Mouse (Mus musculus): ENCODE results near the gene Tmem169.
A peak's percentile ranks its signal among the peaks of the same experiment; 100 is the strongest.
"Not testable (repeated sequence)": the region's sequence is repeated elsewhere in the genome, so short reads cannot be mapped to it uniquely, and the experiment has no call there.

Gene Tmem169

DNA sequence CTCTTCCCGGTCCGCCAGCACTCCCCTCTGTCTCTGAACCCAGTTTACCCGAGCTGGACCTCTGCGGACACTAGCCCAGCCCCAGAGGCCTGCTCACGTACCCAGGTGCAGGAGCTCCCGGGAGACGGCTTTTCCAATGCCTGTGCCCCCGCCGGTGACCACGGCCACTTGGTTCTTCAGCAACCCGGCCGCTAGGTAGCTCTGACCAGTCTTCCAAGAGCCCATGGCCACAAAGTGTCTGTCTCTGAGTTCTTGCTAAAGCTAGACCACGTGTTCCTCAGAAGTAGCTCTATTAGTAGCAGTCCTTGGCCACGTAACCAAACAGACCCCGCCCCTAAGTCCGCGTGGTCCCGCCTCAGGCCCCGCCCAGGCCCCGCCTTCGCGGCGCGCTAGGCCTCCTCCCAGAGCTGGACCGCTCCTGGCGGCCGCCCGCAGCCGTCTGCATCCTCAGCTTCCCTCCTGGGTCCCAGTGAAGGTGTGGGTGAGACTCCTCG is at the start of gene Tmem169, which contains the start of gene Pecr:
TSS of gene Tmem169 (plus strand) at position 378 of the 494 bp plus-strand sequence.
TSS of gene Pecr (minus strand) at position 323 of the 494 bp plus-strand sequence.
- peak; percentile 50 to 62 for DNase-seq (ENCODE audit: low read depth in 2 of 2, low spot score in 2 of 2)

DNA sequence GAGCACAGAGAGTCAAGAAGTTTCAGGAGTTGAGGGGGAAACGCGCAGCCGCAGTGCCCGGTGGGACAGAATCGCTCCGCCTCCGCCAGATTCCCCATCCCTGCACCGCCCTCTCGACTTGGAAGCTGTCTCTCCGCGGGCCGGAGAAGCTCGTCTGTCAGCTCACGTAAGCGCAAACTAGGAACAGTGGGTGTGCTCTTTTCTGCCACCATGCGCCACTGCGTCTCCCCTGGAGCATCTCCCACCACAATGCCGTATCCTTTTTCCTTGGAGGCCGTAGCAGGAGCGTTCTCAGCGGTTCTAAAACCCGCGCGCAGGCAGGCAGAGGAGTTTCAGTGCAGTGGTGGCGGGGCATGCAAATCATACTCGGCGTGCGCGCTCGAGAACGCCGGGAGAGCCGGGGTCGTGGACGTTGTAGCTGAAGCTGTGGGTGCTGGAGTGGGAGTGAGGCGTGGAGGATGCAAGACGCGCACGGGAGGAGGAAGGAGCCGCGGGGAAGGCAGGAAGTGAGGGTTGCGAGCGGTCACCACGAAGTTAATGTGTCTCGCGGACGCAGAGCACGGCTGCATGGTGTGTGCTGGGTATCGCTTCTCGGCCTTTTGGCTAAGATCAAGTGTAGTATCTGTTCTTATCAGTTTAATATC is 47.7 kb upstream of the Tmem169 start:
- DNase-seq (ENCODE audit: low read depth in 2 of 2, low spot score in 2 of 2), result peak; percentile 23 to 24

DNA sequence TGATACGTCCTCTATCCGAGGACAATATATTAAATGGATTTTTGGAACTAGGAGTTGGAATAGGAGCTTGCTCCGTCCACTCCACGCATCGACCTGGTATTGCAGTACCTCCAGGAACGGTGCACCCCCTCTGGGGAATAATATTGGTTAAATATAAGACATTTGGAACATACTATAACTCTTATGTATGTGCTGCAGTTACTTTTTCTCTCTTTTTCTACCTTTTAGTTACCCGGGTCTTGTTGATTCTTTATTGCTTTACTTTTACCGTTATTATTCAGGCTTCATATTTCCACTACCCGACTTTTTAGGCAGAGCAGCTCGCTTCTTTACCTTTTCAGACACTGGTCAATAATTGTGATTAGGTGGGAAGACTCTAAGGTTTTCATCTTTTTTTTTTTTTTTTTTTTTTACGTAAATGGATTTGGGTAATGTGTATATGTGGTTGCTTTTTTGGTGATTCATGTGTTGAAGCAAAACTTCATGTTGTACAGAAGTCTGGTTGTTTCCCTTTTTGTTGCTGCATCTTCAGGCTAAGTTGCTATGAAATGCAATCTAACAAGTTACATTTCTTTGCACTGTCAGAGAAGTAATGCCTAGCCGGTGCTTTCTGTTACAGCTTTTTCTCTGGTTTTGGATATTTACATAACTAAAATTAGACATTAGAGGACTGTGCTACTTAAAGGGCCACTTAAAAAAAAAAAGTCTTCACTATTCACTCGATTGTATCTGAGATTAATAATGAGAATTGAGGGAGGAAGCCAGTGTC is 47.0 kb upstream of the Tmem169 start:
- DNase-seq (ENCODE audit: low read depth in 2 of 2, low spot score in 2 of 2), result peak in 1 of 2 experiments; percentile 18

DNA sequence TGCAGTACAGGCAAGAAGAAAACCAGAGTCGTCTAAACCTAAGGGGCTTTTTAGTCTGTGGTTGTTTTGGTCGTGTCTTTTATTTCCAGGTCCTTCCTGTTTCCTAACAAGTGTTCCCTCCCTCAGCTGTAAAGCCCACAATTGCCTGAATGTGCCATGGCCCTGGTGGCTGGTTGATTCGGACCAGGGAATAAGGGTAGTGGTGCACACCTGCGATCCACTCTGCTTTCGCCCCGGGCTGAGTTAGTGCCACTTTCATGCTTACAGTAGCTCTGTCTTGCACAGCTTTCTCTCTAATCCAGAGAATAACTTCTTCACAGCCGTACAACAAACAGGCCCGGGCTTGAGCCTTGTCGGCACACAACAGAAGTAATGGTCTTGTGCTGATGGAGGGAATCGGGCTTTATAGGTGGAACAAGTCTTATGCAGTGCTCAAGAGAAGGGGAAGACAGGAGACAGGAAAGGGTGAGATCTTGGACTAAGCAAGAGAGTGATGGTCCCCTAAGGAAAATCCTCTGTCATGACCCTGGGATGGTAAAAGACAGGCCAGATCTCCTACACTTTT is 46.1 kb upstream of the Tmem169 start:
- DNase-seq (ENCODE audit: low read depth in 2 of 2, low spot score in 2 of 2), result no peak

DNA sequence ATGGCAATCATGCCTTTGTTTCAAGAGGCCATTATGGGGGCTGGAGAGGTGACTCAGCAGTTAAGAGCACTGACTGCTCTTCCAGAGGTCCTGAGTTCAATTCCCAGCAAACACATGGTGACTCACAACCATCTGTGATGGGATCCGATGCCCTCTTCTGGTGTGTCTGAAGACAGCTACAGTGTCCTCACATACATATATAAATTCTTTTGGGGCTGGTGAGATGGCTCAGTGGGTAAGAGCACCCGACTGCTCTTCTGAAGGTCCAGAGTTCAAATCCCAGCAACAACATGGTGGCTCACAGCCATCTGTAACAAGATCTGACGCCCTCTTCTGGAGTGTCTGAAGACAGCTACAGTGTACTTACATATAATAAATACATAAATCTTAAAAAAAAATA is 45.1 kb upstream of the Tmem169 start:
- not testable (repeated sequence) for DNase-seq (ENCODE audit: low read depth in 2 of 2, low spot score in 2 of 2)

DNA sequence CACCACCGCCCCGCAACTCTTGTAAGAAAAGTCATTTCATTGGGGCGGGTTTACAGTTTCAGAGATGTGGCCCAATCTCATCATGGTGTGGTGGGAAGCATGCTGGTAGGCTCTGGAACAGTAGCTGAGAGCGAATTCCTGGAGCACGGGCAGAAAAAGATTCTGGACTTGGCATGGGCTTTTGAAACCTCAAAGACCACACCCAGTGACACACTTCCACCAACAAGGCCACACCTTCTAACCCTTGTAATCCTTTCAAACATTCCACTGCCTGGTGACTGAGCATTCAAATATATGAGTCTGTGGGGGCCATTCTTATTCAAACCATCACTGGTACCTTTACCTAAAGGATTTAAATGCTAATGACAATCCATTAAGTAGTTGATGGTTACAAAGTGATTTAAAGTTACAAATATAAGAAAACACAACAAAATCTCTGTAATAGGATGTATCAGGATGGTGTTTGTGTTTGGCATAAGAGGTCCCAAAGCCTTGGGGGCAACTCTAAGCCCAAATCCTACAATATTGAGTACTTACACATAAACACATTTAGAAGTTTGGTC is 41.5 kb upstream of the Tmem169 start:
- no peak for DNase-seq (ENCODE audit: low read depth in 2 of 2, low spot score in 2 of 2)

DNA sequence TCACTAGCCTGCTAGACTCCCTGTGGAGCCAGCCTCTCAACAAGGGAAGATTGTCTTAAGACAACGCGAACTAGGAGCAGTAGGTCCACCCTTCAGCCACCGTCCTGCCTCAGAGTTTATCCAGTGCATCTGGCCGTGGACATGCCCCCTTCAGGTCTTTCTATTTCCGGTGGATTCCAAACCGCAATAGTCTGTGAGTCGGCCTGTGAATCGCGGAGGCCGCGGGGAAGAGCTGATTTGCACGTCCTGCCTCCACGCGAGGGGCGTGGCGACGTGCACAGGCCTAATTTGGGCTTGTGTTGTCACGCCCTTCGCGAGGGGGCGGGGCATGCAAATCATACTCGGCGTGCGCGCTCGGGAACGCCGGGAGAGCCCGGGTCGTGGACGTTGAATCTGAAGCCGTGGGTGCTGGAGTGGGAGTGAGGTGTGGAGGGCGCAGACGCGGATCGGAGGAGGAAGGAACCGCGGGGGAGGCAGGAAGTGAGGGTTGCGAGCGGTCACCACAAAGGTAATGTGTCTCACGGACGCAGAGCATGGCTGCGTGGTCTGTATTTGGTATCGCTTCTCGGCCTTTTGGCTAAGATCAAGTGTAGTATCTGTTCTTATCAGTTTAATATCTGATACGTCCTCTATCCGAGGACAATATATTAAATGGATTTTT is 40.4 kb upstream of the Tmem169 start:
- DNase-seq (ENCODE audit: low read depth in 2 of 2, low spot score in 2 of 2), result peak; percentile 90 to 91

DNA sequence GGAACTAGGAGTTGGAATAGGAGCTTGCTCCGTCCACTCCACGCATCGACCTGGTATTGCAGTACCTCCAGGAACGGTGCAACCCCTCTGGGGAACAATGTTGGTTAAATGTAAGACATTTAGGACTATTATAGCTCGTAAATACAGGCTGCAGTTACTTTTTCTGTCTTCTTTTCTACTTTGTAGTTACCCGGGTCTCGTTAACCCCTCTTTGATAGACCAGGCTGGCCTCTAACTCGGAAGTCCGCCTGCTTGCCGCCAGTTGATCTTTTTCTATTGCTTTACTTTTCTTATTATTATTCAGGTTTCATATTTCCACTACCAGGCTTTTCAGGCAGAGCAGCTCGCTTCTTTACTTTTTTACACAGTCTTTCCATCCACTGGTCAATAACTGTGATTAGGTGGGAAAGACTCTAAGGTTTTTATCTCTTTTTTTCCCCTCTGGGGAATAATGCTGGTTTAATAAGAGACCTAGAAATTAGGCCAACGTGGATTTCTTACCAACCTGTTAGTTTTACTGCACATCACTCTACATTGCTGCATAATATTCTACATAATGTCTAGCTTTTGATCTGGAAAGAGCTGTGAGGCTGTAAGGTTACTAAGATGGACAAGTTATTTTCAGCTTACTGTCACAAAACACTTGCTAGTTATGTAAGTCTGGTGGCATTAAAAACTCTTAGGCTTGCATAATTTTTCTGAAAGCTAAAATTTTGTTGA is 39.7 kb upstream of the Tmem169 start:
- peak in 1 of 2 experiments; percentile 12 for DNase-seq (ENCODE audit: low read depth in 2 of 2, low spot score in 2 of 2)

DNA sequence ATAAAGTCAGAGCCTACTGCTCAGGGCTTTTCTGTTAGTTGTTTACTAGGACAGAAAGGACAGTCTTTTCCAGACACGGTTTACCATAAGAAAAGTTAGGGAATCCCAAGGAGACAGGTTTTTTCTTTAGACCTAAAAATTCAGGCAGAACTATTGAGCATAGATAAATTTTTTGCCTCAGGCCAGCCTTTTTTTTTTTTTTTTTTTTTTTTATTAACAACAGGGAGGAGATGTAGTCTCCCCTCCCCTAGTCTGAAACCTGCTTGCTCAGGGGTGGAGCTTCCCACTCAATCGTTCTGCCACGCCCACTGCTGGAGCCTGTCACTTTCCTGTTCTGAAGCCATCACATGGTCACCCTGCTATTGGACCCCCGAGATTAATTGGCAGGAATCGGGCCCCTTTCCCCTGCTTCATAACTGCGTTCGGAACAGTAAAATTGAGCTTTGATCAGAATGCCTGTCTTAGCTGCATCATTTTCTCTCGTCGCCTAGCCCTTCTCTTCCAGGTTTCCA is 35.9 kb upstream of the Tmem169 start:
- not testable (repeated sequence) for DNase-seq (ENCODE audit: low read depth in 2 of 2, low spot score in 2 of 2)

DNA sequence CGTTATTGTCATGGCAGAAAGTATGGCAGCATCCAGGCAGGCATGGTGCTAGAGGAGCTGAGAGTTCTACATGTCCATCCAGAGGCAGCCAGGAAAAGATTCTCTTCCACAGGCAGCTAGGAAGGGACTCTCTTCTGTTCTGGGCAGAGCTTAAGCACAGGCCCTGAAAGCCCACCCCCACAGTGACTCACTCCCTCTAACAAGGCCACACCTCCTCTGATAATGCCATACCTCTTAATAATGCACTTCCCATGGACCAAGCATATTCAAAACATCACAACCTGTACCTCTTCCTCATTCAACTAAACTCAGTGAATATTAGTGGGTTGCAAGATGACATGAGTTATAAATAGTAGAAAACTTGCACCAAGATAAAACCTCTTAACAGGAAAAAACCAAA is 32.4 kb upstream of the Tmem169 start:
- DNase-seq (ENCODE audit: low read depth in 2 of 2, low spot score in 2 of 2), result no peak

DNA sequence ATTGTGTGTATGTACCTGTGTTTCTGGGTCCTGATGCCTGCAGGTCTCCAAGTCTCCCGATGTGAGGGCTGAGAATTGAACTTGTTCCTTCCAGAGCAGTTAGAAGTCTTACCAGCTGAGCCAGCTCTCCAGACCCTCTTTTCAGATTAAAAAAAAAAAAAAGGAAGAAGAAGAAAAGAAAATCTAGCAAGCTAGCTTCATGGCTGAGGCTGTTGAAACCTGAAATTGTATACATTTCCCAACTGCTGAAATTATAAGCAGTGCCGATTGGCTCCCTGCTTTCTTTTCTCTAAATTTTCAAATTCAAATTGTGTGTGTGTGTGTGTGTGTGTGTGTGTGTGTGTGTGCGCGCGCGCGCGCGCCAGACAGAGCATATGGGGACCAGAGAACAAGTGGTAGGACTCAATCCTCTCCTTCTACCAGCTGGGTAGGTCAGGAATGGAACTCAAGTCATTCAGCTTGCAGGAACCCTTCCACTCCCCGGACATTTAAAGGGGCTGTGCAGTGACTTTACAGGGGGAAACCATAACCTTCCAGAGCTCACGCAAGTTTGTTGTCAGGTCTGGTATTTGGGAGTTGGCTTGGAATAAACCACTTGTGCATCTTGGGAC is 30.2 kb upstream of the Tmem169 start:
- DNase-seq (ENCODE audit: low read depth in 2 of 2, low spot score in 2 of 2), result no peak

DNA sequence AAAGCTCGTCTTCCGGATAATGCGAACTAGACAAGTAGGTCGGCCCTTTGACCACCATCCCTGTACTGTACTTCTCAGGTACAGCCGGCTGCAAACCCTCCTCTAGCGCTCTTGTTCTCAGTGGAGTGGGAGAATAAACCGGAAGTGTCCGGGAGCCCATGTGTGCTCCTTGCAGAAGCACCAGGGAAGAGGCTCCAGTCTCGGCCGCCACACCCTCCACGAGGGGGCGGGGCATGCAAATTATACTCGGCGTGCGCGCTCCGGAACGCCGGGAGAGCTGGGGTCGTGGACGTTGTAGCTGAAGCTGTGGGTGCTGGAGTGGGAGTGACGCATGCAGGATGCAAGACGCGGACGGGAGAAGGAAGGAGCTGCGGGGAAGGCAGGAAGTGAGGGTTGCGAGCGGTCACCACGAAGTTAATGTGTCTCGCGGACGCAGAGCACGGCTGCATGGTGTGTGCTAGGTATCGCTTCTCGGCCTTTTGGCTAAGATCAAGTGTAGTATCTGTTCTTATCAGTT is 29.6 kb upstream of the Tmem169 start:
- DNase-seq (ENCODE audit: low read depth in 2 of 2, low spot score in 2 of 2), result peak; percentile 52 to 69

DNA sequence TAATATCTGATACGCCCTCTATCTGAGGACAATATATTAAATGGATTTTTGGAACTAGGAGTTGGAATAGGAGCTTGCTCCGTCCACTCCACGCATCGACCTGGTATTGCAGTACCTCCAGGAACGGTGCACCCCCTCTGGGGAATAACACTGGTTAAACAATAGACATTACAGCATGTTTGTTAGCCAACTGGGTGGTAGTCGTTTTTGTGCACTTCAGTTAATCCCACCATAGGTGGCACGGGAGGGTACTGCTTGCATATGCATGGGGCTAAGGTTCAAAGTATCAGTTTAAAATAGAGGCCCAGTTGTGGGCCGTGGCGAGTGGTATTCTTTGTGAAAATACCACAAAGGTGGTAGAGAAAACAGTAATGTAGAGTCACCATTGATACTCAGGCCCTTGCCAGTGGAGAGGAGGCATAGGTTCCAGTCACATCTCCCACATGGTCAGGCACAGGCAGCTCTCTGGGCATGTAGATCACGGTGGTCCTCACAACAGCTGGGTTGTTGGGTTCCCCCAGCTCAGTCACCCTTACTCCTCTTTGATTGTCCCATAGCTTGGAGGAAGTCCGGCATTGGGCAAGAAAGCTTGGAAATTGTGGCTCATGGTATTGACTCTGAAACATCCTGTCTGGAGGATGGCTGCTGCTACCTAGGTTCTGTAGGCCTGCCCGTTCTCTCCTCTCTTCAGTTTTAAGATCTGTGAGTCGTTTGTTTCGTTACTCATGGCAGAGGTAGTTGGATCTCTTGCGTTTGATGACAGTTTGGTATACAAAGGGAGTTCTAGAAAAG is 28.9 kb upstream of the Tmem169 start:
- DNase-seq (ENCODE audit: low read depth in 2 of 2, low spot score in 2 of 2), result peak; percentile 15 to 37

DNA sequence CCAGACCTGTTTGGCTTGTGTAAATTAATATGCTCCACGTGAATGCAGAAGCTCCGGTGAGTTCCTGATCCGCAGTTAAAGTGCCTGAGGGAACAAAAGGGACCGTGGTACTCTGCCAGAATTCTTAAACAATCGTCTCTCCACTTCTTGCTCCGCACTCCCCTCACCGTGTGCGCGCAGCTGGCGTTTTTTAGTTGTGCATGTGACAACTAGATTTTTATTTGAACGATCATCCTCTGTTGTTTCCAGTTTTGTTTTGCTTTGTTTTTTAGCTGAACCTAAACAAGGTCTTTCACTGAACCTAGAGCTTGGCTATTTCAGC is 28.4 kb upstream of the Tmem169 start:
- no peak for DNase-seq (ENCODE audit: low read depth in 2 of 2, low spot score in 2 of 2)

DNA sequence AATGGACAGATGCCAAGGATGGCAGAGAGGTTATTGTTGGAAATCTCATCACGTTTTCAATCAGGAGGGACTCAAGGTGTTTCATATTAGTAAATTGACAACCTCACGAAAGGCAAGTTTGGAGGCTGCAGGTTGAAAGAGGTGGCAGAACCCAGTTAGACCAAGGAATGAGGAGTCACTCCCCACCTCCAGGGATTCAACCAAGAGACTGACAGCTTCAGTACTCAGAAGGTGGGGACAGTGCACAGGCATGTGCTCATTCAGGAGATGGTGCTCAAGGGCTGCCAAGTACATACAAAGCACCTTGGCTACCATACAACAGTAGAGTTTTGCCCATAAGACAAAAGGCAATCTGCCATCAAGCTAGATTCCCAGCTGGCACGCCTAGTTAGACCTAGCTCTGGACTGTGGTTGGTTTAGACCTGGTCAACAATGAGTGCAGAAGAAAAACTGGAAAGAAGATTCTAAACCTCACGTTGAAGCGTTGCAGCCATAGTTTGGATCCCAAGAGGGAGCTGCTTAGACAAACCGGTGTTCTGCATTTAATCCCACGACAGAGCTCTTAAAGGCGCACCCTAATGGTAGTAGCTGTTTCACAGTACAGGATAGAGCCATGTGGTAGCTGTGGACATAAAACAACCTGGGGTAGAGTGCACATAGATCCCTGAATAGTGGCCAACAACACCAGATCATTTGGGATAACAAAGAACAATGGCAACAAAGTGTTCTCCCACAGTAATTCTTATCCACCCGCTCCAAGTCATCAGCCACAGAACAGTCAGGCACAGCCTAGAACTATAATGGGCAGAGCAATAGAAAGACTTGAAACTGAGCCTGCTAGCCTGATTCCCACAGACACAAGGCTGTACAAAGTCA is 27.6 kb upstream of the Tmem169 start:
- DNase-seq (ENCODE audit: low read depth in 2 of 2, low spot score in 2 of 2), result no peak

DNA sequence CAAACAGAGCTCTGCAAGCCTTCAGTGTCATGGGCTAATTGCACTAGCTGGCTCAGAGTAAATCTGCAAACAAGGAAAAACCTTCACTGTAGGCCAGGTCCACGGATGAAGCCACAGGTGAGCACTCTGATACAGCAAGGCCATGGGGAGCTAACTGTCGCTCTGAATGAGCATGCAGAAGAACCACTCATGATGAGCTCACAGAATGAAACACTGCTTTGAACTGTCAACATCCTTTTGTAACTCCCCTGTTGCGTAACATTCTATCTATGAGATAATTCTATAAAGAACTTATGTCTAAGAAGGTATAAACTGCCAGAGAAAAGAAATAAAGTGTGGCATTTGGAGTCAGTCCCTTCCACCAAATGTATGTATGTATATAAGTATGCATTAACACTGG is 21.1 kb upstream of the Tmem169 start:
- no peak for DNase-seq (ENCODE audit: low read depth in 2 of 2, low spot score in 2 of 2)

DNA sequence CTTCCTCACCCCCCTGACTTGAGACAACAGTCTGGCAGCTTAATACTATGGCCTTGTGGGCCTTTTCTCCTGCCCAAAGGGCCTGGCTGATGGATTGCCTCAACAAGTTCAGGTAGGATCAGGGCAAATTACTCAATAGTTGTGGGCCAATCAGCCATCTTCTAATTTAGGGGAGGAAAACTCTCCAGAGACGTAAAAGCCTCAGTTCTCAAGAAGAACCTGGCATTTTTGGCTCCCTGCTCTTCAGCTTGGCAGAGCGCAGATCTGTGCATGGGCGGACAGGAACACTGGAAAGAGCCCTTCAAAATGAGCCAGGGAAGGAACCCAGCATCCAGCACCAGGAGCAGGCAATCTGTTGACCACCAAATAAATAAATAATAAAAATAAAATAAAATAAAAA is 6.1 kb upstream of the Tmem169 start:
- DNase-seq (ENCODE audit: low read depth in 2 of 2, low spot score in 2 of 2), result no peak

DNA sequence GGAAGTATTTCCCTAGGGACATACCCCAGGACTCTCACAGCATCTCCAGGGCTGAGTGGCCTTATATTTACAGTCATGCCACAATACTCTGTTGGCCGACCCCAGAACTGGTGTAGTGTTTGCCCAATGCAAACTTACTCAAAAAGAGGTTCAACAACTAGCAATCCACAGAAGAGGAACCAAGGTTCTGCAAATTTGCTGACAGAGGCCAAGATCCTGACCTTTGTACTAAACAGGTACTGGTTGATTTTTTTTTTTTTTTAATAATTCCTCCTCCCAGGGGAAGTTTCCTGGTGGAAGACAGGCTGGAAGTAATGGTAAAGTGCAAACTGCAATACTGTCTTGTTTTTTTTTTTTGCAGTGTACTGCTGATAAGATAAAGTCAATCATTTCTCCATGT is 1.6 kb upstream of the Tmem169 start:
- no peak for DNase-seq (ENCODE audit: low read depth in 2 of 2, low spot score in 2 of 2)

Measured in CD8-positive naive resting alpha-beta T cell, adult 2 months (primary cell).